Mouse (Mus musculus): ENCODE results near the gene Rnf215. TPM values are rescaled to one million over a fixed set of nuclear protein-coding genes. Genes with fewer than 3 reads are reported as not detected.
"Not testable (repeated sequence)": the region's sequence is repeated elsewhere in the genome, so short reads cannot be mapped to it uniquely, and the experiment has no call there.

Rnf215 gene
- polyA plus RNA-seq, 1 experiment from 2014 or later, result 40.0 TPM

DNA sequence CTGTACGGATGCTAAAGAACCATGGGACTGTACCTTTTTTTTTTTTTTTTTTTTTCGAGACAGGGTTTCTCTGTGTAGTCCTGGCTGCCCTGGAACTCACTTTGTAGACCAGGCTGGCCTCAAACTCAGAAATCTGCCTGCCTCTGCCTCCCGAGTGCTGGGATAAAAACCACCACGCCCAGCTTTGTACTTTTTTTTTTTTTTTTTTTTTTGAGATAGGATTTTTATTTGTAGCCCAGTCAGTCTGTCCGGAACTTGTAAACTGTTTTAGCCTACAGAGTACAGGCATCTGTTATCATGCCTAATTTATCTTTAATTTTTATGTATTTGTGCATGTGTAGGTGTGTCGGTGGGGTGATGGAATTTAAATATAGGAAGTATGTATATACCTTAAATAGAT lies 50.5 kb downstream of the Rnf215 start:
- H3K4me3 ChIP-seq; H3K9me3 ChIP-seq; H3K4me2 ChIP-seq (replicated peaks); H3K27ac ChIP-seq; H3K27me3 ChIP-seq (replicated peaks); H3K4me1 ChIP-seq; ATAC-seq (ENCODE audit: low FRiP score, low read depth); H3K9ac ChIP-seq: not testable (repeated sequence)
- WGBS, result 92% methylated on average over 6 of the region's 6 CpGs
- H3K36me3 ChIP-seq, result peaks cover 27% of the 10 kb centered on the region

DNA sequence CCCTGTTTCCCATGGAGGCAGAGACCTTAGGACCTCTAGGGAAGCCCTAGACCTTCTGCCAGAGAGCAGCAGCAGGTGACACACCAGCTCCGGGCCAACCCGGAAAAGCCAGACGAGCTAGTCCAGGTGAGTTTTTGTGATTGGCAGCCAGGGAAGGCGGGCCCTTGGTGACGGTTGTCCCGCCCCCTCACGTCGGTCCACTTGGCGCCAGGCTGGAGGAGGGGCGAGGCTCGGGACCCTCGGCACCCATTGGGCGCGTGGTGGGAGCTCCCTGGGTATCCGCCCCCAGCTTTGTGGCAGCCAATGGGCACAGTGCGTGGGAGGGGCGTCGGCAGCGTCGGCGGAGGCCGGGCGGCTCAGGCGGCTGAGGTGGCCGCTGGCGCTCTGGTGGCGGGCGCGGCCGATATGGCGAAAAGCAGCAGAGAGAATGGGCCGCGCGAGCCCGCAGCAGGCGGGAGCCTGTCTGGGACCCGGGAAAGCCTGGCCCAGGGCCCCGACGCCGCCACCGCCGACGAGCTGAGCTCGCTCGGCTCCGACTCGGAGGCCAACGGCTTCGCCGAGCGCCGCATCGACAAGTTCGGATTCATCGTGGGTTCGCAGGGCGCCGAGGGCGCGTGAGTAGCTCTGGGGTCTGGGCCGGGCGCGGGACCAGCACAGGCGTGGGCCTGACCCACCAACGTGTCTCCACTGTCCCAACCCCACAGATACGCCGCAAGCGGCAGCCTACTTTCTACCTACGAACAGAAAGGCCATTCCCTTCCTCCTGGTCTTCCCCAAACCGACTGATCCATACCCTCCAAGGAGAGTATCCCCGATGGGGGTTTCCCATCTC lies 51.7 kb downstream of the Rnf215 start, which contains the start of gene Tbc1d10a:
Gene Tbc1d10a, plus strand, starts transcription at position 304 of the 832 bp plus-strand sequence.
- H3K27ac ChIP-seq, result no peak within 1 kb of the TSS
- no peaks in the 10 kb centered on the region for H3K27me3 ChIP-seq (replicated peaks)
- H3K9ac ChIP-seq, result peak within 1 kb of the TSS; percentile 87
- H3K9me3 ChIP-seq, result no peaks in the 10 kb centered on the region
- under 1% methylated on average over 71 of the region's 71 CpGs for WGBS
- peaks cover 10% of the 10 kb centered on the region for H3K4me1 ChIP-seq
- H3K4me3 ChIP-seq, result peak within 1 kb of the TSS; percentile 83
- ATAC-seq (ENCODE audit: low FRiP score, low read depth), result peak; percentile 99
- peak within 1 kb of the TSS; percentile 90 for H3K4me2 ChIP-seq (replicated peaks)
- H3K36me3 ChIP-seq, result peaks cover 15% of the 10 kb centered on the region

DNA sequence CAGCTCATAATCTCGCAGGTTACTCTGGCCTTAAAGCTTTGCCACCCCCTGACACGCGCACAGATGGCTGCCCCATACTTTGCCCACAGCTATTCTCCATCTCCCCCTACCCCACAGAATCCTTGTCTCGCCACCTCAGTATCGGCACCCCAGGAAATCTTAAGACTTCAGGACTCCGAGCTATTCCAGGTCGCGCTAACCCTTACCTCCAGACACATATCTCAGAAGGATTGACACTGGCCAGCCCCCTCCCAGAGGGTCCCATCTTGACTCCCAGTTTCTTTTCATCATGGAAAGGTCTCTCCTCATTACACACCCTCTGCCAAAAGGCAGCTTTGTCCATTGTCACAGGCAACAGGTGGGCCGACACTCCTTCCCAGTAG lies 52.3 kb downstream of the Rnf215 start:
- 16% methylated on average over 9 of the region's 9 CpGs for WGBS
- H3K4me1 ChIP-seq, result peaks cover 10% of the 10 kb centered on the region
- no peak overlapping the region for H3K27ac ChIP-seq
- no peaks in the 10 kb centered on the region for H3K27me3 ChIP-seq (replicated peaks)
- peak overlapping the region; percentile 87 for H3K9ac ChIP-seq
- peaks cover 9% of the 10 kb centered on the region for H3K36me3 ChIP-seq
- H3K4me2 ChIP-seq (replicated peaks), result peak overlapping the region; percentile 90
- peak overlapping the region; percentile 83 for H3K4me3 ChIP-seq
- H3K9me3 ChIP-seq, result no peaks in the 10 kb centered on the region
- peak; percentile 4; the same call in 1 of the 2 replicates for ATAC-seq (ENCODE audit: low FRiP score, low read depth)

DNA sequence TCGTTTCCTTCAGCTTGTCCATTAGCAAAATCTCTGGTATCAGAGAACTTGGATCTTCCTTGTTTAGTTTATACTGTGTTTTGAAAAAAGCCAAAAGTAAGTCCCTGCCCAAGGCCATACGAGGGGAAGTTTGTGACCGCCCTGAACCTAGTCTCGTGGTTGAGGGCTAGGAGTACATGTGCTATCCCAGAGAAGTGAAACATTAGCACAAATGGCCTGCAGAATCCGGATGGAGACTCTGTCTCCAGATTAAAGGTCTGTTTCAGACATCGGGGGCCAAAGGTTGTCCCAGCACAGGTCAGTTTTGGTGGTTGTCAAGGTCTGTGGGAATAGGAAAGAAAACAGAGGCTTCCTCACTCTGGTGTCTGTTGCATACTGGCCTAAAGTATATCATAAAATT lies 54.2 kb downstream of the Rnf215 start:
- Histone ChIP-seq H3K9me3 (no peaks in the 10 kb centered on the region), H3K36me3 (no peaks in the 10 kb centered on the region), H3K4me1 (peaks cover 10% of the 10 kb centered on the region), H3K4me2 (replicated peaks) (no peak overlapping the region), H3K4me3 (no peak overlapping the region), H3K27me3 (replicated peaks) (no peaks in the 10 kb centered on the region), H3K27ac (no peak overlapping the region), H3K9ac (no peak overlapping the region)
- no peak for ATAC-seq (ENCODE audit: low FRiP score, low read depth)
- 88% methylated on average over 6 of the region's 6 CpGs for WGBS

DNA sequence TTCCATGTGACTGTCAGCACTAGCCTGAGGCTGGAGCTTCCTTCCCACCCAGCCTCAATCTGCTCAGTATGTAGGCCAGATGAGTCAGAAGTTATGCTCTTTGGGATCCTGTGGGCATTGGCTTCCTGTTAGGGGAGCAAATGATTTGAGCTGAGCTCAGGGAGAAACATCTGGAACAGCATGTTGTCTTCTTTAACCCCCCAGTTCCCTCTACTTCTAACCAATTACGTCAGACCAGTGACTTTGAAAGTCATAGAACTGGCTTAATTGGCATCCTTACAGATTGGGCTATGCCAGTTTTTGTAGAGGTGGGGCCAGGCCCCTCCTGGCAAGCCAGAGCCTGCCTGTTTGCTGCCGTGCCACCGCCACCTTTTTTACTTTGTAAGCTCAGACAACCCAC lies 55.7 kb downstream of the Rnf215 start:
- Histone ChIP-seq H3K27ac (no peak overlapping the region), H3K4me2 (replicated peaks) (no peak overlapping the region), H3K4me1 (peaks cover 10% of the 10 kb centered on the region), H3K9ac (no peak overlapping the region), H3K4me3 (no peak overlapping the region), H3K9me3 (no peaks in the 10 kb centered on the region), H3K36me3 (no peaks in the 10 kb centered on the region), H3K27me3 (replicated peaks) (no peaks in the 10 kb centered on the region)
- 75% methylated on average over 3 of the region's 3 CpGs for WGBS
- no peak for ATAC-seq (ENCODE audit: low FRiP score, low read depth)

Small RNAs within 50 kb of the gene (microRNA-seq; reads per million reads assigned to microRNA genes)
- gene Mir3060, result 4.8 reads per million, percentile 14 among the genes with 10 or more reads in this experiment

Other genes with a start within 250 kb of the Rnf215 start
- 0.47 and 0.59 TPM in 2 replicates for gene 4921536K21Rik, start 240.1 kb upstream of the Rnf215 start, polyA plus RNA-seq (2016; fragmentation: Nextera tagmentation; extraction: Ambion mirVana)
- 22.2 and 23.5 TPM in 2 replicates for gene Dusp18, start 240.0 kb upstream of the Rnf215 start, polyA plus RNA-seq (2016; fragmentation: Nextera tagmentation; extraction: Ambion mirVana)
- 9.1 and 9.6 TPM in 2 replicates for gene Slc35e4, start 220.5 kb upstream of the Rnf215 start, polyA plus RNA-seq (2016; fragmentation: Nextera tagmentation; extraction: Ambion mirVana)
- 26.3 and 28.3 TPM in 2 replicates for gene Tcn2, start 203.0 kb upstream of the Rnf215 start, polyA plus RNA-seq (2016; fragmentation: Nextera tagmentation; extraction: Ambion mirVana)
- gene Pes1, start 171.2 kb upstream of the Rnf215 start, polyA plus RNA-seq (2016; fragmentation: Nextera tagmentation; extraction: Ambion mirVana), result 68.1 and 75.7 TPM in 2 replicates
- 0.28 and 0.49 TPM in 2 replicates for gene 4930556J24Rik, start 158.4 kb upstream of the Rnf215 start, polyA plus RNA-seq (2016; fragmentation: Nextera tagmentation; extraction: Ambion mirVana)
- gene Gal3st1, start 151.6 kb upstream of the Rnf215 start, polyA plus RNA-seq (2016; fragmentation: Nextera tagmentation; extraction: Ambion mirVana), result 2.5 and 3.0 TPM in 2 replicates
- 0.06 TPM in 1 of 2 replicates, not detected in the other for gene Sec14l4, start 103.7 kb upstream of the Rnf215 start, polyA plus RNA-seq (2016; fragmentation: Nextera tagmentation; extraction: Ambion mirVana)
- gene Sec14l3, start 70.4 kb upstream of the Rnf215 start, polyA plus RNA-seq (2016; fragmentation: Nextera tagmentation; extraction: Ambion mirVana), result not detected in 2 replicates
- gene Mtfp1, start 39.8 kb upstream of the Rnf215 start, polyA plus RNA-seq (2016; fragmentation: Nextera tagmentation; extraction: Ambion mirVana), result 4.5 and 5.6 TPM in 2 replicates
- gene Sec14l2, start 11.8 kb upstream of the Rnf215 start, polyA plus RNA-seq (2016; fragmentation: Nextera tagmentation; extraction: Ambion mirVana), result 2.3 and 3.1 TPM in 2 replicates
- gene Ccdc157, start 25.1 kb downstream of the Rnf215 start, polyA plus RNA-seq (2016; fragmentation: Nextera tagmentation; extraction: Ambion mirVana), result 7.6 and 8.3 TPM in 2 replicates
- gene Sf3a1, start 25.1 kb downstream of the Rnf215 start, polyA plus RNA-seq (2016; fragmentation: Nextera tagmentation; extraction: Ambion mirVana), result 65.7 and 70.1 TPM in 2 replicates
- 26.9 and 27.7 TPM in 2 replicates for gene Tbc1d10a, start 51.6 kb downstream of the Rnf215 start, polyA plus RNA-seq (2016; fragmentation: Nextera tagmentation; extraction: Ambion mirVana)
- gene Castor1, start 83.0 kb downstream of the Rnf215 start, polyA plus RNA-seq (2016; fragmentation: Nextera tagmentation; extraction: Ambion mirVana), result 1.6 and 2.3 TPM in 2 replicates
- not detected in 2 replicates for gene Osm, start 101.2 kb downstream of the Rnf215 start, polyA plus RNA-seq (2016; fragmentation: Nextera tagmentation; extraction: Ambion mirVana)
- not detected in 2 replicates for gene Lif, start 122.4 kb downstream of the Rnf215 start, polyA plus RNA-seq (2016; fragmentation: Nextera tagmentation; extraction: Ambion mirVana)